Mouse (Mus musculus): ENCODE data around the gene Gm5678.

Gm5678 gene

GRCm38 (mm10) chr16:93627761-93628400, at the start of gene Gm5678:
TSS of gene Gm5678 (plus strand) at chr16:93628097.
- Histone ChIP-seq H3K9me3 (ENCODE audit: low read length) (peaks cover 6% of the 10 kb centered on the region; the same call in 1 of the 2 replicates), H3K27me3 (ENCODE audit: insufficient read depth, low read length) (no peaks in the 10 kb centered on the region), H3K4me3 (replicated peaks; ENCODE audit: low read length) (no peak within 1 kb of the TSS), H3K4me1 (replicated peaks; ENCODE audit: low read depth, low read length) (no peaks in the 10 kb centered on the region), H3K36me3 (ENCODE audit: insufficient read depth, low read length) (no peaks in the 10 kb centered on the region)
- TF ChIP-seq NANOG (IDR thresholded peaks at IDR 0.05; ENCODE audit: borderline replicate concordance, low read length) (no peak), CTCF (conservative IDR thresholded peaks at IDR 0.05; ENCODE audit: low read length) (no peak), POU5F1 (IDR thresholded peaks at IDR 0.05; ENCODE audit: borderline replicate concordance, low read length) (no peak)

DNA sequence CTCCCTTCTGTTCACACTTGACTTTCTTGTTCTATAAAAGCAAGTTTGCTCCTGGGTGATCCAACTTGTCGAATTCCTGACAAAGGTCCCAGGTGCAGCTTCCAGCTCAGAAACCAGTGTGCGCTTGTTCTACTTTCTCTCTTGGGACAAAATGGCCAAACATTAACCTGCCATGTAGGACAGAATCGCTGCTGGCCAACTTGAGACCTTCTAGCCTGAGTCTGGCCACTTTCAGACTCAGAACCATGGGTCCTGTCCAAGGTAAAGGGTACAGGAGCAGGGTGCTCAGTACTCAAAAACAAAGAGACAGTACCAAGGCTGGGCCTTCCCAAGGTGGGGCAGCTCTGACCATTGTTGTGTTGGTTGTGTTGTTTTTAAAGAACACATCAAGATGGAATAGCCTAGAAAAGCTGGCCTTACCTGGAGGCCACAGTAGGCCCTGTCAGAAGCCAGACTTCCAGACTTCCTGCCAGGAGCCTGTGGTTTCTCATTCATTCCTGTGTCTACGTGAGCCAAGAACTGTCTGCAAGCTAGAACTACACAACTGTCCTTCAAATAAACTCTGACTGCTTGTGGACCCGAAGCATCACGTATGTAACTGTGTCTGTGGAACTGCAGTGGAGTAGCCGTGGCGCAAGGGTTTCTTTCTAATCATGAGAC, 49.4 kb upstream of the Gm5678 start:
- TF ChIP-seq POU5F1 (IDR thresholded peaks at IDR 0.05; ENCODE audit: borderline replicate concordance, low read length) (no peak), CTCF (conservative IDR thresholded peaks at IDR 0.05; ENCODE audit: low read length) (no peak), NANOG (IDR thresholded peaks at IDR 0.05; ENCODE audit: borderline replicate concordance, low read length) (no peak)

DNA sequence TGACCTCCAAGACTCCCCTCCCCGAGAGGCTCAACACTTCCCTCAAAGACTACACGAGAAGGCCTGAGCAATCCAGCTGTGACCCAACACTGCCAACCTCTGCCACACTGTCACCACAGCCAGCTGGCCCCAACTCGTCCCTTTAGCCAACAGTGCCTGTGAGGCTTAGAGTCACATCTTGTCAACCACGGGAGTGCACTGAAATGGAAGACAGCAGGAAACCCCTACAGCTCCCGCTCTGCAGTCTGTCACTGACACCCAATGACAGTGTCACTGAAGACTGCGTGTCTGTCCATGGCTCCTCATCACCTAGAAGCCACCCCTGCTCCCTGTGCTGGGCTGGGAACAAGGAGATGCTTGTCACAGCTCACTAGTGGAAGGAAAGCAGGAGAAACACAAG, 46.8 kb upstream of the Gm5678 start:
- H3K4me3 ChIP-seq (replicated peaks; ENCODE audit: low read length) = no peak overlapping the region
- peaks cover 35% of the 10 kb centered on the region for H3K4me1 ChIP-seq (replicated peaks; ENCODE audit: low read depth, low read length)
- no peaks in the 10 kb centered on the region for H3K9me3 ChIP-seq (ENCODE audit: low read length)
- H3K27me3 ChIP-seq (ENCODE audit: insufficient read depth, low read length) = no peaks in the 10 kb centered on the region
- TF ChIP-seq CTCF (conservative IDR thresholded peaks at IDR 0.05; ENCODE audit: low read length) (no peak), NANOG (IDR thresholded peaks at IDR 0.05; ENCODE audit: borderline replicate concordance, low read length) (no peak), POU5F1 (IDR thresholded peaks at IDR 0.05; ENCODE audit: borderline replicate concordance, low read length) (no peak)
- peaks cover 35% of the 10 kb centered on the region for H3K36me3 ChIP-seq (ENCODE audit: insufficient read depth, low read length)

More for the DNA sequence above, 49.4 kb upstream of the Gm5678 start:
- no peaks in the 10 kb centered on the region for H3K27me3 ChIP-seq (ENCODE audit: insufficient read depth, low read length)
- peaks cover 12% of the 10 kb centered on the region for H3K36me3 ChIP-seq (ENCODE audit: insufficient read depth, low read length)
- no peak overlapping the region for H3K4me3 ChIP-seq (replicated peaks; ENCODE audit: low read length)
- peaks cover 36% of the 10 kb centered on the region for H3K4me1 ChIP-seq (replicated peaks; ENCODE audit: low read depth, low read length)
- peaks cover 1% of the 10 kb centered on the region; the same call in 1 of the 2 replicates for H3K9me3 ChIP-seq (ENCODE audit: low read length)

GRCm38 (mm10) chr16:93584976-93585702, 42.8 kb upstream of the Gm5678 start:
- TF ChIP-seq NANOG (IDR thresholded peaks at IDR 0.05; ENCODE audit: borderline replicate concordance, low read length) (no peak), POU5F1 (IDR thresholded peaks at IDR 0.05; ENCODE audit: borderline replicate concordance, low read length) (no peak), CTCF (conservative IDR thresholded peaks at IDR 0.05; ENCODE audit: low read length) (no peak)
- no peaks in the 10 kb centered on the region for H3K9me3 ChIP-seq (ENCODE audit: low read length)
- peaks cover 63% of the 10 kb centered on the region for H3K4me1 ChIP-seq (replicated peaks; ENCODE audit: low read depth, low read length)
- H3K27me3 ChIP-seq (ENCODE audit: insufficient read depth, low read length) = no peaks in the 10 kb centered on the region
- H3K4me3 ChIP-seq (replicated peaks; ENCODE audit: low read length) = 0 out of 2 replicates have a peak overlapping the region, but pooled peaks have one; percentile 10
- peaks cover 62% of the 10 kb centered on the region for H3K36me3 ChIP-seq (ENCODE audit: insufficient read depth, low read length)

- no peak for TF ChIP-seq CTCF (conservative IDR thresholded peaks at IDR 0.05; ENCODE audit: low read length)
- TF ChIP-seq NANOG (IDR thresholded peaks at IDR 0.05; ENCODE audit: borderline replicate concordance, low read length) = no peak
- no peak for TF ChIP-seq POU5F1 (IDR thresholded peaks at IDR 0.05; ENCODE audit: borderline replicate concordance, low read length)
- peaks cover 64% of the 10 kb centered on the region for H3K4me1 ChIP-seq (replicated peaks; ENCODE audit: low read depth, low read length)
- H3K27me3 ChIP-seq (ENCODE audit: insufficient read depth, low read length) = no peaks in the 10 kb centered on the region
- H3K4me3 ChIP-seq (replicated peaks; ENCODE audit: low read length) = peak overlapping the region; percentile 41
- peaks cover 66% of the 10 kb centered on the region for H3K36me3 ChIP-seq (ENCODE audit: insufficient read depth, low read length)
- H3K9me3 ChIP-seq (ENCODE audit: low read length) = no peaks in the 10 kb centered on the region
Measured at GRCm38 (mm10) chr16:93585703-93586205, 42.1 kb upstream of the Gm5678 start.

GRCm38 (mm10) chr16:93586382-93586781, 41.5 kb upstream of the Gm5678 start:
- TF ChIP-seq POU5F1 (IDR thresholded peaks at IDR 0.05; ENCODE audit: borderline replicate concordance, low read length) (no peak), NANOG (IDR thresholded peaks at IDR 0.05; ENCODE audit: borderline replicate concordance, low read length) (no peak), CTCF (conservative IDR thresholded peaks at IDR 0.05; ENCODE audit: low read length) (no peak)
- no peaks in the 10 kb centered on the region for H3K27me3 ChIP-seq (ENCODE audit: insufficient read depth, low read length)
- no peaks in the 10 kb centered on the region for H3K9me3 ChIP-seq (ENCODE audit: low read length)
- peak overlapping the region; percentile 41 for H3K4me3 ChIP-seq (replicated peaks; ENCODE audit: low read length)
- peaks cover 66% of the 10 kb centered on the region for H3K4me1 ChIP-seq (replicated peaks; ENCODE audit: low read depth, low read length)
- H3K36me3 ChIP-seq (ENCODE audit: insufficient read depth, low read length) = peaks cover 64% of the 10 kb centered on the region

DNA sequence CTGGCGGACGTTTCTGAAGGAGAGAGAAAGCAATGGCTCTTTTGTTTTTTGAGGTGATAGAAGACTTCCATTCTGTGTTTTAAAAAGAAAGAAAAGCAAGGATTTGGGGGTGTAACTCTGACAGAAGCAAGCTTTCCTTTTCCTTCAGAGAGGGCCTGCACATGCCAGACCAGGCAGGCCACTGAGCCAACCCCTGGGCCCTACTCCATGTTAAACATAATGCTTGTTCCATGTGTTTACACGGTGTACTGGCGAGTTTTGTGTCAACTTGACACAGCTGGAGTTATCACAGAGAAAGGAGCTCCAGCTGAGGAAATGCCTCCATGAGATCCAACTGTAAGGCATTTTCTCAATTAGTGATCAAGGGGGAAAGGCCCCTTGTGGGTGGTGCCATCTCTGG, 39.6 kb upstream of the Gm5678 start:
- Histone ChIP-seq H3K4me3 (replicated peaks; ENCODE audit: low read length) (no peak overlapping the region), H3K4me1 (replicated peaks; ENCODE audit: low read depth, low read length) (peaks cover 82% of the 10 kb centered on the region), H3K36me3 (ENCODE audit: insufficient read depth, low read length) (peaks cover 73% of the 10 kb centered on the region), H3K27me3 (ENCODE audit: insufficient read depth, low read length) (no peaks in the 10 kb centered on the region), H3K9me3 (ENCODE audit: low read length) (no peaks in the 10 kb centered on the region)
- TF ChIP-seq CTCF (conservative IDR thresholded peaks at IDR 0.05; ENCODE audit: low read length) = no peak

GRCm38 (mm10) chr16:93590915-93591314, 37.0 kb upstream of the Gm5678 start:
- peak overlapping the region; percentile 72 for H3K4me3 ChIP-seq (replicated peaks; ENCODE audit: low read length)
- peaks cover 65% of the 10 kb centered on the region for H3K36me3 ChIP-seq (ENCODE audit: insufficient read depth, low read length)
- H3K4me1 ChIP-seq (replicated peaks; ENCODE audit: low read depth, low read length) = peaks cover 65% of the 10 kb centered on the region
- TF ChIP-seq CTCF (conservative IDR thresholded peaks at IDR 0.05; ENCODE audit: low read length) (peak; percentile 65), POU5F1 (IDR thresholded peaks at IDR 0.05; ENCODE audit: borderline replicate concordance, low read length) (no peak)
- H3K9me3 ChIP-seq (ENCODE audit: low read length) = no peaks in the 10 kb centered on the region
- H3K27me3 ChIP-seq (ENCODE audit: insufficient read depth, low read length) = no peaks in the 10 kb centered on the region

Measured in E14TG2a.4 (cell line).